Mouse (Mus musculus) C3H10T1/2 (cell line): ENCODE measurements around the gene Rhox13. TPM values are rescaled to one million over a fixed set of nuclear protein-coding genes. Genes with fewer than 3 reads are reported as not detected.

Experiments used
- polyA plus RNA-seq, 2 experiments: library from polyadenylated mRNA; unstranded; fragments of >200 nt; fragmentation: generic; extraction: Trizol; gene quantifications; one replicate each; pipeline ENCODE4 v1.2.1; 2012; ENCODE audit warnings: missing spikeins in 2 of 2

Rhox13 gene
- polyA plus RNA-seq = not detected

GRCm38 (mm10) chrX:38120982-38121381, at the start of gene Rhox13:
TSS of gene Rhox13 (plus strand) at chrX:38121219.

GRCm38 (mm10) chrX:38085041-38085440, 36.0 kb upstream of the Rhox13 start, which contains the start of gene Rhox11:
TSS of gene Rhox11 (minus strand) at chrX:38085141.

GRCm38 (mm10) chrX:38110807-38111206, 10.2 kb upstream of the Rhox13 start, which contains the start of gene Rhox12:
TSS of gene Rhox12 (minus strand) at chrX:38110907.

Other genes with a start within 250 kb of the Rhox13 start
- gene Rhox8, start 242.3 kb upstream of the Rhox13 start, polyA plus RNA-seq = not detected
- gene Rhox7b, start 224.0 kb upstream of the Rhox13 start, polyA plus RNA-seq = not detected
- gene Rhox9, start 219.4 kb upstream of the Rhox13 start, polyA plus RNA-seq = not detected
- not detected for gene Btg1-ps1, start 102.4 kb upstream of the Rhox13 start, polyA plus RNA-seq
- not detected for gene Btg1-ps2, start 78.1 kb upstream of the Rhox13 start, polyA plus RNA-seq
- not detected for gene Rhox10, start 54.7 kb upstream of the Rhox13 start, polyA plus RNA-seq
- gene Rhox11, start 36.1 kb upstream of the Rhox13 start, polyA plus RNA-seq = not detected
- gene Rhox12, start 10.3 kb upstream of the Rhox13 start, polyA plus RNA-seq = not detected
- gene Zbtb33, start 68.6 kb downstream of the Rhox13 start, polyA plus RNA-seq = 1 to 10 TPM in 1 of 2 experiments, under 1 TPM in 1; 0.11 to 1.3 TPM
- under 1 TPM; 0.09 to 0.41 TPM for gene Tmem255a, start 131.2 kb downstream of the Rhox13 start, polyA plus RNA-seq
- not detected for gene Atp1b4, start 195.0 kb downstream of the Rhox13 start, polyA plus RNA-seq